Mouse (Mus musculus): ENCODE measurements at regions not wholly inside any gene's neighbourhood (a gene's known extent, or its start where the extent isn't known, plus 50 kb on each side); places are given as distances from the start of the nearest gene placed in this dataset.

DNA sequence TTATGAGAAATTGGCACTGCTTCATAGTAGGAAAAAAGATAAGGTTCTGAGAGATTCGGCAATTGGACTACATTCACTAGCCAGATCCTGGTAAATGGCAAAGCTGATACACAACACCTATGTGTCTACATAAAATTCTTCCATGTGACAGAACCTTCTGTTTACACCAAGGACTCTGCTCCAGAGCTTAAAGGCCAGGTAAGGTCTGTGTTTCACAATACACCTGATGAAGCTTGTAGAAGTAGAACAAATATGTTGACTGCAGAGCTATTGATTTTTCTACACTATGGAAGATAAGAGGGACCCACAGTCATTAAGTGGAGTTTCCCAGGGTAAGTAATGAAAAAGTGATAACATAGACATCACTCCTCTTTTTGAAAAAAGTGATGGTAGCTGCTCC is 480.7 kb downstream of the Cypt12 start:
- TF ChIP-seq CTCF (IDR thresholded peaks at IDR 0.05; ENCODE audit: low read depth) (no peak), EP300 (IDR thresholded peaks at IDR 0.05; ENCODE audit: low read depth) (peak; percentile 69)

All from liver, postnatal 0 days (tissue).